9 mouse cellular contexts compared by ENCODE assay signal in the genomic region with DNA sequence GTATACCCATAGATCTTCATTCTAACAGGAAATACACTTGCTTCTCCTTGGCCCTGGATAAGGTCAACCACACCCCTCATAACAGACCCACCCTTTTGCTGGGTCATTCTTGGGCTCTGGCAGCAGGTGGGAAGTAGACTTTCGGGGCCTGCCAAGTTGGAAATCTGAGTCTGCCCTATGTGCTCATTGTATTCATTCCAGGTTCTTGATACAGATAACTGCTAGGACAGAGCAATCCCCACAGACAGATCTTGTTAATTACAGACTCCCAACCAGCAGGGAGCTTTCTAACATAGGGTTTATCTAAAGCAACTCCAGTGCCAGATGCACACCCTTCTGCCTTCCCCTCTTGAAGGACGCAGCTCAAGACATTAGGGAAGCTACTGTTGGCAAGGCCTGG. TPM values are rescaled to one million over a fixed set of nuclear protein-coding genes. Genes with fewer than 3 reads are reported as not detected.
DNase-seq lines count a peak whose midpoint lies in the region; ATAC-seq and TF ChIP-seq lines count a peak whose summit lies in the region.
"Had no signal": no experiment of that assay in that cellular context is flagged by ENCODE, and none has a peak within 500 bp of the region (broad histone marks: within the 10 kb centered on the region; RNA-seq: fewer than 3 reads in every experiment).

No protein-coding gene starts in this region.

- 71% methylated on average over 2 of the region's 2 CpGs for WGBS in forebrain, postnatal 0 days
- 80% methylated on average over 2 of the region's 2 CpGs for WGBS in forebrain, embryonic 12.5 days
- 36% methylated on average over 2 of the region's 2 CpGs for WGBS in liver, embryonic 11.5 days

- no peak overlapping the region for H3K4me3 ChIP-seq in forebrain, postnatal 0 days (ENCODE audit: low read depth, low read length)
- H3K4me3 ChIP-seq in forebrain, embryonic 12.5 days (replicated peaks): no peak overlapping the region
- no peak overlapping the region for H3K4me3 ChIP-seq in liver, embryonic 11.5 days (ENCODE audit: low read depth, low read length)

- H3K27ac ChIP-seq in forebrain, postnatal 0 days (ENCODE audit: low read depth, low read length): no peak overlapping the region
- no peak overlapping the region for H3K27ac ChIP-seq in forebrain, embryonic 12.5 days
- peak overlapping the region; percentile 54; the same call in 1 of the 2 replicates for H3K27ac ChIP-seq in liver, embryonic 11.5 days (ENCODE audit: low read depth, low read length)

- DNase-seq in forebrain, postnatal 0 days: peak; percentile 18
- DNase-seq in ES-CJ7 (ENCODE audit: low read depth, low spot score): peak; percentile 63
- no peak for DNase-seq in liver, embryonic 11.5 days (ENCODE audit: low spot score)
- DNase-seq in embryo, embryonic 9.5 days (ENCODE audit: extremely low spot score): no peak
- no peak for DNase-seq in kidney, adult 8-10 months
- no peak for DNase-seq in ovary, postnatal 14 days (ENCODE audit: low spot score)
- DNase-seq: kidney, postnatal 10 days had no signal

- no peak overlapping the region for H3K4me2 ChIP-seq in forebrain, postnatal 0 days (ENCODE audit: low read depth)
- H3K4me2 ChIP-seq in forebrain, embryonic 12.5 days: no peak overlapping the region
- H3K4me2 ChIP-seq in liver, embryonic 11.5 days: peak overlapping the region; percentile 41

- ATAC-seq in forebrain, postnatal 0 days: no peak
- ATAC-seq in forebrain, embryonic 12.5 days (ENCODE audit: low FRiP score): no peak
- ATAC-seq in common myeloid progenitor, adult 5-6 weeks (replicated peaks; ENCODE audit: low read depth, poor library complexity, severe bottlenecking): peak; percentile 56; the same call in 1 of the 2 replicates
- peak; percentile 84 for ATAC-seq in liver, embryonic 11.5 days (replicated peaks; ENCODE audit: low FRiP score)

- H3K4me1 ChIP-seq in forebrain, postnatal 0 days (ENCODE audit: insufficient read depth): no peaks in the 10 kb centered on the region
- H3K4me1 ChIP-seq in forebrain, embryonic 12.5 days: peaks cover 3% of the 10 kb centered on the region; the same call in 1 of the 2 replicates
- peaks cover 16% of the 10 kb centered on the region for H3K4me1 ChIP-seq in liver, embryonic 11.5 days (replicated peaks; ENCODE audit: control insufficient read depth, insufficient read depth, low read length)

- no peaks in the 10 kb centered on the region for H3K27me3 ChIP-seq in forebrain, postnatal 0 days (ENCODE audit: insufficient read depth, low read length)
- no peaks in the 10 kb centered on the region for H3K27me3 ChIP-seq in forebrain, embryonic 12.5 days
- no peaks in the 10 kb centered on the region for H3K27me3 ChIP-seq in liver, embryonic 11.5 days (replicated peaks; ENCODE audit: control insufficient read depth, insufficient read depth, low read length)

- H3K9ac ChIP-seq in forebrain, postnatal 0 days: no peak overlapping the region
- H3K9ac ChIP-seq in forebrain, embryonic 12.5 days: no peak overlapping the region
- no peak overlapping the region for H3K9ac ChIP-seq in liver, embryonic 11.5 days (ENCODE audit: low read depth, low read length)

- TF ChIP-seq CTCF in forebrain, postnatal 0 days (IDR thresholded peaks at IDR 0.05; ENCODE audit: low read depth): no peak

- no peaks in the 10 kb centered on the region for H3K9me3 ChIP-seq in forebrain, postnatal 0 days (ENCODE audit: low read length)
- H3K9me3 ChIP-seq in forebrain, embryonic 12.5 days: no peaks in the 10 kb centered on the region
- H3K9me3 ChIP-seq in liver, embryonic 11.5 days (ENCODE audit: control insufficient read depth, low read length): no peaks in the 10 kb centered on the region

- H3K36me3 ChIP-seq in forebrain, postnatal 0 days (ENCODE audit: insufficient read depth): no peaks in the 10 kb centered on the region
- H3K36me3 ChIP-seq in forebrain, embryonic 12.5 days (replicated peaks): no peaks in the 10 kb centered on the region
- peaks cover 4% of the 10 kb centered on the region; the same call in 1 of the 2 replicates for H3K36me3 ChIP-seq in liver, embryonic 11.5 days (ENCODE audit: control insufficient read depth, insufficient read depth, low read length)

RNA-seq across cellular contexts. Expression of gene Ndrg3, which starts 9.0 kb away (rescaled TPM):
- total RNA-seq in forebrain, postnatal 0 days (2014; rRNA removed): 147 and 168 TPM in 2 replicates
- polyA plus RNA-seq in forebrain, postnatal 0 days (2015; fragmentation: Nextera tagmentation; extraction: Ambion mirVana): 151 and 161 TPM in 2 replicates
- polyA plus RNA-seq in forebrain, embryonic 12.5 days (2016; fragmentation: Nextera tagmentation; extraction: Ambion mirVana): 50.5 and 54.0 TPM in 2 replicates
- 41.5 and 42.7 TPM in 2 replicates for total RNA-seq in common myeloid progenitor, adult 5-6 weeks (2017)
- polyA plus RNA-seq in liver, embryonic 11.5 days (2014; fragmentation: Nextera tagmentation; extraction: Ambion mirVana): 58.9 and 68.3 TPM in 2 replicates

RNA-seq across cellular contexts. Expression of gene Dsn1, which starts 24.1 kb away (rescaled TPM):
- 8.0 and 12.2 TPM in 2 replicates for total RNA-seq in forebrain, postnatal 0 days (2014; rRNA removed)
- 9.3 and 10.0 TPM in 2 replicates for polyA plus RNA-seq in forebrain, postnatal 0 days (2015; fragmentation: Nextera tagmentation; extraction: Ambion mirVana)
- polyA plus RNA-seq in forebrain, embryonic 12.5 days (2016; fragmentation: Nextera tagmentation; extraction: Ambion mirVana): 53.4 and 53.7 TPM in 2 replicates
- total RNA-seq in common myeloid progenitor, adult 5-6 weeks (2017): 29.0 and 42.4 TPM in 2 replicates
- polyA plus RNA-seq in liver, embryonic 11.5 days (2014; fragmentation: Nextera tagmentation; extraction: Ambion mirVana): 45.0 and 45.7 TPM in 2 replicates

Comparison
In these comparisons a context has a peak if more than half of its experiments do, and no peak if none do; other contexts are left out.
1. ATAC-seq: peak in common myeloid progenitor, adult 5-6 weeks (single experiment) and liver, embryonic 11.5 days (single experiment); none in forebrain, postnatal 0 days (single experiment) and forebrain, embryonic 12.5 days (single experiment).
2. DNase-seq: peak in forebrain, postnatal 0 days (single experiment) and ES-CJ7 (single experiment); none in liver, embryonic 11.5 days (single experiment), embryo, embryonic 9.5 days (single experiment), kidney, adult 8-10 months (0 of 2) and ovary, postnatal 14 days (single experiment).